Mouse (Mus musculus) kidney, postnatal 25 days (tissue): Measurements from ENCODE around the gene Ttc30a2.

Experiments used
- DNase-seq, 2 experiments: peaks; one replicate each; pipeline ENCODE4 v3.0.0; 2021; ENCODE audit warnings: mixed read lengths in 2 of 2

Gene Ttc30a2

DNA sequence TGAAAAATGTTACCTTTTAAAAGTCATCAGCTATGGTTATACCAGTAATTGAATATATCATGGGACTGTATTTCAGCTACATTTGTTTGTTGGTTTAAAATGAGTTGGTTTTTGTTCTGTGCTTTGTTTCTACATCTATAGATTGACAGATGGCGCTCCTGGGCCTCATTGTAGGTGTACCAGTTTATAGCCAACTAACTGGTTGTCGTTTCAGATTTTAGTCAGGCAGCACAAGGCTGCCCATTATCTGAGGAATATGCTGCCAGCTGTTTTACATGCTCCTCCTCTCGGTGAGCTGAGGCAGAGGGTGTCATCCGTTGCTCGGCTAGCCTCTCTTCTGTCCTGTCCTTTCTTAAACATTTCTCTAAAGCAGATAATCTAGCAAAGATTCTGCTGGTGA is 51.9 kb downstream of the Ttc30a2 start:
- DNase-seq, result no peak
